Mouse (Mus musculus): Measurements from ENCODE around the gene Slc30a1.

DNA sequence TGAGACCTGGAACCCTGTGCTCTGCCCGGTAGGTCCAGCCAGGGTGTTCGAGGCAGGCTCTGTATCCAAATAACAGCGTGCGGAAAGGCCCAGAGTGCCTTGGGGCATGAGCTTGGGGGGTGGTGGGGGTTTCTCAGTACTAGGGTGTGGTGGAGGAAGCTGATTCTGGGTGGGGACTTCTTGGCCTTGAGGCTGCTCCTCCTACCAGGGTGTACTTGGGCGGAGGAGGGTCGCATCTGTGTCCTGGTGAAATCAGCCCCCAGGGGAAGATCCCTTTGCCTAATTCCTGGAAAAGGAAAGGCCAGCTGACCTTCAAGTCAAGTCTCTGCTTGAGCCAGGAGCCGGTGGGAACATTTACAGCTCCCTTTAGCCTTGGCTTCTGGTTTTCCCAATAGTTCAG is 39.7 kb downstream of the Slc30a1 start:
- no peak for TF ChIP-seq CTCF (IDR thresholded peaks at IDR 0.05; ENCODE audit: borderline replicate concordance, extremely low read depth, insufficient read depth, insufficient read length)
- no peak for TF ChIP-seq POLR2A (IDR thresholded peaks at IDR 0.05; ENCODE audit: borderline replicate concordance, extremely low read depth, insufficient read depth, insufficient read length, poor library complexity, severe bottlenecking)

Data from brain, embryonic 14.5 days (tissue).